26 mouse cellular contexts compared by ENCODE assay signal in the genomic region with DNA sequence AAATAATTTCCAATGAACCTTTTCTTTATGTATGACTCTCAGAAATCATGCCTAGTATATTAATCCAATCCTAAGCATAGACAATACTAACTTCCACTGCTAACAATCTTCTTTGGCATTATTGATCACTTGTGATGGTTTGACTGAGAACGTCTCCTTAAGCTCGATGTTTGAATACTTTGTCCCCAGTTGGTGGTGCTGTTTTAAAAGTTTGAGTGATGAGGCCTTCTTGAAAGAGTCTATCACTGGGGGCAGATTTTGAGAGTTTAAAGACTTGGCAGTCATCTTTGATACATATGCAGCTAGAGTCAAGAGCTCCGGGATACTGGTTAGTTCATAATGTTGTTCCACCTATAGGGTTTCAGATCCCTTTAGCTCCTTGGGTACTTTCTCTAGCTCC.
"Had no signal": no experiment of that assay in that cellular context is flagged by ENCODE, and none has a peak within 500 bp of the region (broad histone marks: within the 10 kb centered on the region; RNA-seq: fewer than 3 reads in every experiment).

No protein-coding gene starts in this region.

- H3K4me3 ChIP-seq: heart, adult 2 months; heart, embryonic 13.5 days; heart, embryonic 15.5 days; hindbrain, embryonic 13.5 days; intestine, embryonic 15.5 days; kidney, embryonic 15.5 days; layer of hippocampus, adult 2 months; left cerebral cortex, adult 2 months; limb, embryonic 10.5 days; limb, embryonic 12.5 days; liver, embryonic 13.5 days; liver, embryonic 15.5 days had no signal

- ATAC-seq: hindbrain, embryonic 16.5 days; inflammation-experienced regulatory T-cells, adult 6 months; intestine, embryonic 15.5 days; intestine, postnatal 0 days had no signal

- DNase-seq: gastrocnemius, postnatal 14 days; gastrocnemius, postnatal 36 days; heart, adult 11 months; heart, adult 2 months; heart, postnatal 14 days; heart, postnatal 36 days; kidney, adult 18-20 months; kidney, postnatal 14 days; kidney, postnatal 36 days; liver; liver, embryonic 13.5 days had no signal

- H3K36me3 ChIP-seq: heart, embryonic 13.5 days; heart, embryonic 15.5 days; hindbrain, embryonic 13.5 days; intestine, embryonic 15.5 days; kidney, embryonic 15.5 days; limb, embryonic 10.5 days; limb, embryonic 12.5 days; liver, embryonic 13.5 days; liver, embryonic 15.5 days had no signal

- H3K9ac ChIP-seq: heart, embryonic 13.5 days; heart, embryonic 15.5 days; hindbrain, embryonic 13.5 days; intestine, embryonic 15.5 days; kidney, embryonic 15.5 days; limb, embryonic 12.5 days; liver, embryonic 13.5 days; liver, embryonic 15.5 days had no signal

- H3K27me3 ChIP-seq: heart, embryonic 13.5 days; heart, embryonic 15.5 days; hindbrain, embryonic 13.5 days; intestine, embryonic 15.5 days; kidney, embryonic 15.5 days; limb, embryonic 12.5 days; liver, embryonic 13.5 days; liver, embryonic 15.5 days had no signal

- H3K4me1 ChIP-seq: heart, embryonic 13.5 days; heart, embryonic 15.5 days; hindbrain, embryonic 13.5 days; intestine, embryonic 15.5 days; kidney, embryonic 15.5 days; limb, embryonic 10.5 days; limb, embryonic 12.5 days; liver, embryonic 13.5 days; liver, embryonic 15.5 days had no signal

- H3K27ac ChIP-seq: heart, adult 2 months; heart, embryonic 13.5 days; heart, embryonic 15.5 days; hindbrain, embryonic 13.5 days; intestine, embryonic 15.5 days; kidney, embryonic 15.5 days; kidney, postnatal 0 days; layer of hippocampus, adult 2 months; left cerebral cortex, adult 2 months; limb, embryonic 10.5 days; limb, embryonic 12.5 days; liver, embryonic 13.5 days; liver, embryonic 15.5 days had no signal

- H3K9me3 ChIP-seq: heart, embryonic 13.5 days; heart, embryonic 15.5 days; hindbrain, embryonic 13.5 days; intestine, embryonic 15.5 days; kidney, embryonic 15.5 days; limb, embryonic 10.5 days; limb, embryonic 12.5 days; liver, embryonic 13.5 days; liver, embryonic 15.5 days had no signal

- H3K4me2 ChIP-seq: heart, embryonic 11.5 days; heart, embryonic 13.5 days; heart, embryonic 15.5 days; hindbrain, embryonic 13.5 days; intestine, embryonic 15.5 days; kidney, embryonic 15.5 days; limb, embryonic 12.5 days; liver, embryonic 13.5 days; liver, embryonic 15.5 days had no signal
